Mouse (Mus musculus): ENCODE measurements around the gene Slc26a9. TPM values are rescaled to one million over a fixed set of nuclear protein-coding genes. Genes with fewer than 3 reads are reported as not detected.

The Slc26a9 gene
- polyA plus RNA-seq, 1 experiment: not detected

GRCm38 (mm10) chr1:131721989-131722388 is 21.8 kb upstream of the Slc26a9 start:
- Histone ChIP-seq H3K4me3 (ENCODE audit: insufficient read depth, low read depth, low read length) (no peak overlapping the region), H3K4me1 (ENCODE audit: control insufficient read depth, insufficient read depth, insufficient read length, low read length) (no peaks in the 10 kb centered on the region), H3K27ac (replicated peaks; ENCODE audit: low read depth, low read length) (no peak overlapping the region)

GRCm38 (mm10) chr1:131723549-131723948 is 20.3 kb upstream of the Slc26a9 start:
- Histone ChIP-seq H3K4me1 (ENCODE audit: control insufficient read depth, insufficient read depth, insufficient read length, low read length) (no peaks in the 10 kb centered on the region), H3K27ac (replicated peaks; ENCODE audit: low read depth, low read length) (no peak overlapping the region), H3K4me3 (ENCODE audit: insufficient read depth, low read depth, low read length) (no peak overlapping the region)

- Histone ChIP-seq H3K27ac (replicated peaks; ENCODE audit: low read depth, low read length) (no peak overlapping the region), H3K4me1 (ENCODE audit: control insufficient read depth, insufficient read depth, insufficient read length, low read length) (no peaks in the 10 kb centered on the region), H3K4me3 (ENCODE audit: insufficient read depth, low read depth, low read length) (no peak overlapping the region)
Observed at GRCm38 (mm10) chr1:131726586-131726985, 17.2 kb upstream of the Slc26a9 start.

GRCm38 (mm10) chr1:131730639-131731437 is 13.0 kb upstream of the Slc26a9 start:
- Histone ChIP-seq H3K4me3 (ENCODE audit: insufficient read depth, low read depth, low read length) (no peak overlapping the region), H3K27ac (replicated peaks; ENCODE audit: low read depth, low read length) (no peak overlapping the region), H3K4me1 (ENCODE audit: control insufficient read depth, insufficient read depth, insufficient read length, low read length) (no peaks in the 10 kb centered on the region)

- H3K4me3 ChIP-seq (ENCODE audit: insufficient read depth, low read depth, low read length): no peak overlapping the region
- H3K4me1 ChIP-seq (ENCODE audit: control insufficient read depth, insufficient read depth, insufficient read length, low read length): no peaks in the 10 kb centered on the region
- H3K27ac ChIP-seq (replicated peaks; ENCODE audit: low read depth, low read length): no peak overlapping the region
Observed at GRCm38 (mm10) chr1:131733474-131734180, 10.2 kb upstream of the Slc26a9 start.

GRCm38 (mm10) chr1:131734657-131735273 is 9.1 kb upstream of the Slc26a9 start:
- Histone ChIP-seq H3K4me3 (ENCODE audit: insufficient read depth, low read depth, low read length) (no peak overlapping the region), H3K4me1 (ENCODE audit: control insufficient read depth, insufficient read depth, insufficient read length, low read length) (no peaks in the 10 kb centered on the region), H3K27ac (replicated peaks; ENCODE audit: low read depth, low read length) (no peak overlapping the region)

- H3K4me3 ChIP-seq (ENCODE audit: insufficient read depth, low read depth, low read length): no peak overlapping the region
- H3K27ac ChIP-seq (replicated peaks; ENCODE audit: low read depth, low read length): no peak overlapping the region
- no peaks in the 10 kb centered on the region for H3K4me1 ChIP-seq (ENCODE audit: control insufficient read depth, insufficient read depth, insufficient read length, low read length)
Observed at GRCm38 (mm10) chr1:131736494-131736893, 7.3 kb upstream of the Slc26a9 start.

GRCm38 (mm10) chr1:131737269-131737668 is 6.6 kb upstream of the Slc26a9 start:
- Histone ChIP-seq H3K4me3 (ENCODE audit: insufficient read depth, low read depth, low read length) (no peak overlapping the region), H3K4me1 (ENCODE audit: control insufficient read depth, insufficient read depth, insufficient read length, low read length) (no peaks in the 10 kb centered on the region), H3K27ac (replicated peaks; ENCODE audit: low read depth, low read length) (no peak overlapping the region)

GRCm38 (mm10) chr1:131738760-131739159 is 5.1 kb upstream of the Slc26a9 start:
- H3K27ac ChIP-seq (replicated peaks; ENCODE audit: low read depth, low read length): no peak overlapping the region
- no peaks in the 10 kb centered on the region for H3K4me1 ChIP-seq (ENCODE audit: control insufficient read depth, insufficient read depth, insufficient read length, low read length)
- no peak overlapping the region for H3K4me3 ChIP-seq (ENCODE audit: insufficient read depth, low read depth, low read length)

- Histone ChIP-seq H3K27ac (replicated peaks; ENCODE audit: low read depth, low read length) (no peak overlapping the region), H3K4me1 (ENCODE audit: control insufficient read depth, insufficient read depth, insufficient read length, low read length) (no peaks in the 10 kb centered on the region), H3K4me3 (ENCODE audit: insufficient read depth, low read depth, low read length) (no peak overlapping the region)
Observed at GRCm38 (mm10) chr1:131739481-131740160, 4.2 kb upstream of the Slc26a9 start.

GRCm38 (mm10) chr1:131745391-131745790 is 1.6 kb downstream of the Slc26a9 start:
- H3K4me3 ChIP-seq (ENCODE audit: insufficient read depth, low read depth, low read length): no peak overlapping the region
- no peak overlapping the region for H3K27ac ChIP-seq (replicated peaks; ENCODE audit: low read depth, low read length)
- no peaks in the 10 kb centered on the region for H3K4me1 ChIP-seq (ENCODE audit: control insufficient read depth, insufficient read depth, insufficient read length, low read length)

GRCm38 (mm10) chr1:131747761-131748160 is 3.9 kb downstream of the Slc26a9 start:
- H3K4me1 ChIP-seq (ENCODE audit: control insufficient read depth, insufficient read depth, insufficient read length, low read length): peaks cover 7% of the 10 kb centered on the region
- no peak overlapping the region for H3K27ac ChIP-seq (replicated peaks; ENCODE audit: low read depth, low read length)
- H3K4me3 ChIP-seq (ENCODE audit: insufficient read depth, low read depth, low read length): no peak overlapping the region

- peaks cover 7% of the 10 kb centered on the region for H3K4me1 ChIP-seq (ENCODE audit: control insufficient read depth, insufficient read depth, insufficient read length, low read length)
- H3K27ac ChIP-seq (replicated peaks; ENCODE audit: low read depth, low read length): no peak overlapping the region
- H3K4me3 ChIP-seq (ENCODE audit: insufficient read depth, low read depth, low read length): no peak overlapping the region
Observed at GRCm38 (mm10) chr1:131748636-131749035, 4.8 kb downstream of the Slc26a9 start.

GRCm38 (mm10) chr1:131749706-131750545 is 6.1 kb downstream of the Slc26a9 start:
- Histone ChIP-seq H3K4me3 (ENCODE audit: insufficient read depth, low read depth, low read length) (no peak overlapping the region), H3K4me1 (ENCODE audit: control insufficient read depth, insufficient read depth, insufficient read length, low read length) (peaks cover 7% of the 10 kb centered on the region), H3K27ac (replicated peaks; ENCODE audit: low read depth, low read length) (no peak overlapping the region)
